Mouse (Mus musculus) heart, postnatal 36 days (tissue): ENCODE data around the gene Cfap97d2. TPM values are rescaled to one million over a fixed set of nuclear protein-coding genes. Genes with fewer than 3 reads are reported as not detected.
A peak's percentile ranks its signal among the peaks of the same experiment; 100 is the strongest.
"Not testable (repeated sequence)": the region's sequence is repeated elsewhere in the genome, so short reads cannot be mapped to it uniquely, and the experiment has no call there.

Experiments used
- DNase-seq, 2 experiments: peaks; one replicate each; pipeline ENCODE4 v3.0.0; 2021 to 2022
- intact Hi-C: fragments of 180-260 bp; cut with DNase I; formaldehyde crosslinking; loops from one replicate; pipeline ENCODE4 v1.15.1; 2025
- total RNA-seq, 2 experiments: library from RNA; stranded (reverse); gene quantifications; 2 replicates each; pipeline ENCODE4 v1.2.3; 2021

Gene Cfap97d2
- total RNA-seq, 2 experiments from 2014 or later, result not detected

DNA sequence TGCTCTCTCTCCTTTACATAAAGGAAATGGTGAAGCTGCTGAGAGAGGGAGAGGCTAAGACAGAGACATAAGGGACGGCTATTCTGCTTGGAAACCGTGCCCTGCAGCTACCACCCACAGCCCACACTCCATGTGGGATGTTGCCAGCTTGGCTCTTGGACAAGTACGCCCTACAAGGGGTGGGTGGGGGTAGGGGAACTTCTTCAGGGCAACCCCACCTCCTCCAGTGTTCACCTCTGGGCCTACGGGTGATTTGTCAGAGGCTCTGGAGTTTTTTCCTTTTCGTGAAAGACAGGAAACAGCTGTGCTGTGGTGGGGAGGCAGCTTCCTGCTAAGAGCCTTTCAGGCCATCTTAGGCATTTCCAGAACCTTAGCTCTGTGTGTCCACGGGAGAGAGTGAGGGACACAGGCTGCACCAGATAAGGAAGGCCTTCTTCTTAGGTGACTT lies 34.7 kb downstream of the Cfap97d2 start:
- intact Hi-C loops, result no loop called here
- peak; percentile 30 to 46 for DNase-seq

DNA sequence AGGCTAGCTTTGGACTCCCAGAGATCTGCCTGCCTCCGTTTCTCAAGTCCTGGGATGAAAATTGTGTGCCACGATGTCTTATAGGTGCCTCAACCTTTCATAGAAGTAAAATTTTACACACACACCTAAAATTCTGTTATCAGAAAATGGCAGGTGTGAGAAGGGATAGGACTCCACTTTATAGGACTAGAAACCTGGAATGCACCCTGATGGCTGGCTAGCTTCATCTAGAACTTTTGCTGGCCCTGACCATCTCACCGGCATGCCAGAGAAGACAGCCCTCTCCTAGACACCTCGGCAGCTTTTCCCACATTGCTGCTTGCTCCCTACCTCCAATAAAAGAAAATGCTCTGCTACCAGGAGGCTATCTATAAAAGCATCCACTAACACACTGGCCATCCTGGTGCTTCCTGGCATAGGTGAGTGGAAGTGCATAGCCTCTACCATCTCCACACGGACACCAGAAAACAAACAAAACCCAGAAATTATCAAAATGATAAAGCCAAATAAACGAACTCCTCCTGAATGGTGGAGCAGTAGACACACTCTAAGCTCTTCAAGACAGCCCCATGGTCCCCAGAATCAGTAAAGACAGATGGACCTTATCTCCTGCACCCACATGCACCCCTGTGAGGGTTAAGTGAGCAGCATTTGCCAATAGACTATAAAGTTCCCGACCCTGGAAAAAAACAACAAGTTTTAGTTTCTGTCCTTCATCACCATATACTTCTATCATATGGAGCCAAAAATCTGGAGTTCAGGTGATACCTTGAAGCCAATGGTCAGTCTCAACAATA lies 35.3 kb downstream of the Cfap97d2 start:
- intact Hi-C loops, result no loop called here
- no peak for DNase-seq

DNA sequence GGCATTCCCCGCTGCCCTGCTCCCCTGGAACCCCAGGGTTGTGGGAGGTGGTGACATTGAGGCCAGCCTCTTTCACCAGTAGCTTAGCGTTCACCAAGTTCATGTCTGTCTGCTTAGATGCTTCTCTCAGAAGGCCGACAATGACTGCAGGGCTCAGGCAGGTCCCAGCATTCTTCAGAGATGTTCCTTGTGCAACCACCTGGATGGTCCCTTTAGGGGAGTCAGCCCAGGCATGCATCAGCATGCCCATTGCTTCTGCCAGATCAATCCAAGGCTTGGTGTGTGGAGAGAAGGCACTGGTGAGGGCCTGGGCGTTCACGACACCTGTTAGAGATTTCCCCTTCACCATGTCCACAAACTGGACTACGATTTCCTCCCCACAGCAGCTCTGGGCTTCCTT lies 40.5 kb downstream of the Cfap97d2 start:
- DNase-seq, intact Hi-C loops: not testable (repeated sequence)

DNA sequence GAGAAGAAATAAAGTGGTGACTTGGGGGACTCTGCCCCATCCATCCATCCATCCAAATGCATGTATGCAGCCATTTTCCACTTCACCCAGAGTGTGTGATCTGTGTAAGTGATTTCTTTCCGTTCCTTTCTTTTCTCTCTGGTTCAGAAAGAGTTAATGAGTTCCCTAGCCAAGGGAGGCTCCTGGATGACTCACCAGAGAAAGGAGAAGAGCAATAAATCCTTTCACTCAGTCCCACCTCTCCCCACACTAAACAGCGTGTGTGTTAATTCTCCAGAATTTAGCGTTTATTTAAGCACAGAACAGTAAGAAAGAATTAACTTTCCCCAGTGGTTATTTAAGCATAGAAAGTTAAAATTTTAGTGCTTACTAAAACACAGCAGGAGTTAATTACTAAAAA lies 41.9 kb downstream of the Cfap97d2 start:
- DNase-seq, result no peak
- intact Hi-C loops, result no loop called here

DNA sequence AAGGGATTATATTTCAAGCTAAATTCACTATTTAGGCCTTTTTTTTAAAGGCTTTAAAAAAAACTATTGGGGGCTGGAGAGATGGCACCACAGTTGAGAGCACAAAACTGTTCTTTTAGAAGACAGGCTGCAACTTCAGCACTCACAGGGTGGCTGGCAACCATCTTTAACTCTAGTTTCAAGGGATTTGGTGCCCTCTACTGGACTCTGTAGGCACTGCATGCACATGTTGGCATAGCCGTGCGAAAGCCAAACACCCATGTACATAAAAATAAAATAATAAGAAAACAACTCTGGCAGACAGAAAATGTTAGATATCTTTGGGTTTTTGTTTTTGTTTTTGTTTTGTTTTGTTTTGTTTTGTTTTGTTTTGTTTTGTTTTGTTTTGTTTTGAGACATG lies 48.0 kb downstream of the Cfap97d2 start:
- DNase-seq, result peak; percentile 81 to 90
- intact Hi-C loops, result loop anchor here (1.0 to 5.0 kb wide), 3 partner anchors 202 to 340 kb away; no protein-coding TSS in a partner anchor

DNA sequence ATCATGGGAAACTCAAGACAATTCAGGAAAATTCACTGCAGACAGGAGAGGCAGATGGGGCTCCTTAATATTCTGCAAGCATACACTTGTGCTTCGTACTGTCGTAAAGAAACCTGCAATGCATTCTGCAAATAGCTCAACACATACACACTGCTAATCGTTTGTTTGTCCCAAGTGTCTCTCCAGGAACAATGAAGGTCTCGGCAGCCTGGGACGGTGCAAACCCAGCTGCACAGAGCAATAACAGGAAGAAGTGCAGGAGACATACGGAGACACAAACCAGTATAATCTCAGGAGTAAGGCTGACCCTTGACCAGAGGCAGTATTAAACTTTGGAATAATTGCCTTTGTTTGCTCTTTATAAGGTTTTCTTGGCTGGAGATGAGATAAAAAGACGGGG lies 50.8 kb downstream of the Cfap97d2 start:
- no peak for DNase-seq
- intact Hi-C loops, result no loop called here

DNA sequence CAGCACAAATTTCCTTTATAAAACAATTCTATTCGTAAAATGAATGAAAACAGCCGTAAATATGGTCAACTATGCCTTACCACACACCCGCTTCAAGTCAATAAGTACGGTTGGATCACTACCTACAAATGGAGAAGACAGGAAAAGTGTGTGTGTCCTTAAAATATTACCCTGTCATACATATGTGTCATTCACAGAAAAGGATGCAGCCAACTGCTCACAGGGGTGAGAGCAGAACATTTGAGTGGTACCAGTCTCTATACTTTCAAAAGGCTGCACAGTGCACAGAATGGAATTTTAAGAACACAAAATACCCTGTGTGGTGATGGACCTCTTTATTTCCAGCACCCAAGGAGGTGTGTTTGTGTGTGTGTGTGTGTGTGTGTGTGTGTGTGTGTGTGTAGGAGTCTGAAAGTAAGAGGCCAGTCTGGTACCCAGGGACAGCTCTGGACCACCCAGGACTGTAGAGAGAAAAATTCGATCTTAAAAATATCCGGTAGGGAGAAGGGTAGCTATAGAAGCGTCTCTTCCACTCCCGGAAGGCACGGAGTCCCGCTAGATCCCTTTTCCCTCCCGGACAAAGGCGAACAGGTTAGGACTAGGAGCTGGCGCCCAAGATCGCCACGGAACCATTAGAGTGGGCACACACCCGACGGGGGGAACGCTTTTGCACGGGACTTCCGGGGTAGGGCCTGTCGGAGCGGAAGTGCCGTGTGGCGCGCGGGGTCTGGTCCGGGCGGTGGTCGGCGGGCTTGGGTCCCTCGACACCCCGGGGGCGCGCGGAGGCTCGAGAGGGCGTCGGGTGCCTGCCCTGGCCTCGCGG lies 51.5 kb downstream of the Cfap97d2 start, which contains the start of gene Cdc16:
Gene Cdc16 (plus strand): TSS at position 695 of the 823 bp plus-strand sequence.
- peak; percentile 91 to 93 for DNase-seq
- intact Hi-C loops, result no loop called here

DNA sequence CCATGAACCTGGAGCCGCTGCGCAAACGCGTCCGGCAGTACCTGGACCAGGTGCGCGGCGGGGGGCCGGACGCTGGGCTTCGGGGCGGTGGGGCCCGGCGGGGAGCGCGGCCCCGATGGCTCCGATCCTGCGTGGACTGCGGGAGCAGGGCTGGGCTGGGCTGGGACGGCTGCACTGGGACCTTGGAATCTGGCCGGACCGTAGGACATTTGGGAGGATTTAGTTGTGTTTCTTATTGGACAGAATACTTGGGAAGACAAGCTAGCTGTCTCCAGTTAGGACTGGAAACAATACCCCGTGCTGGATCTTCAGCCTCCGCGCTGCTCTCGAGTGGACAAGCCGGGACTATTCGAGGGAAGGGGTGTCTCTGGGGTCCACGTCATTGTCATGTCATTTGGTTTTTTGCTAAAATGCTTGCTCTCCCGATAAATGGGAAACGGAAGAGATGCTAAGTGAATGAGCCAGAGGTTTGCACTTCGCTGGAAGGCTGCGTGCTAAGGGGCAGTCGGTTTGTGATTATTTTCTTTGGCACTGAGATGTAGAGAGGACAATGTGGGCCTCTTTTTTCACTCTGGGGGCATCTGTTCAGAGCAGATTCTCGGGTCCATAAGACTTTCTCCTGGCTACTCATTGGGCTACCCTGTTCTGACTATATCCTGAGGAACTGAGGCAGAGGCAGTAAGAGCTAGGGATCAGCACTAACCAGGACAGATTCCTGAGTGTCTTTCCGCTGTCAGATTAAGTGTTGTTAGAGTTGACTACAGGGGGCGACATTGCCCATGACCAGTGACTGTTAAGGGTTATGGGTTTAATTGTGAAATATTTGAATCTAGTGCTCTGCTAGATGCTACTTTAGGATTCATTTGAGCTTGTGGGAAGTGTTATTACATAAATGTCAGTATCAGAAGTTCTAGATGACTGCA lies 52.4 kb downstream of the Cfap97d2 start:
- DNase-seq, result peak; percentile 34 to 43
- intact Hi-C loops, result loop anchor here (2.0 kb wide), 1 partner anchor 27 kb away; the partner anchor contains the start of gene Upf3a

DNA sequence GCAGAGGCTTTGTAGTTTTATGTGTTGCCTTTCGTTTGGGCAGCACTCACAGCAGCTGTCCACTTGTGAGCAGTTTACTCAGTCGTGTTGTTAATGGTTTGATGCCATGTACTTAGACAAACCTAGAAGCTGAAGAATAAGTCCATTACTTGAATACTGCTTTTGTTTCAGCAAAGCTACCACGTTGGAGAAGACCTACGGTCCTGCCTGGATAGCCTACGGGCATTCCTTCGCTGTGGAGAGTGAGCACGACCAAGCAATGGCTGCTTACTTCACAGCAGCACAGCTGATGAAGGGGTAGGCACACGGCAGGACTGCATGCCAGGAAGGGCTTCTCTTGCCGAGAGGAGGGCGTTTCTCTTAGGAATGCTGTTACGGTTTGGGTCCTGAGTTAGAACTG lies 63.5 kb downstream of the Cfap97d2 start:
- DNase-seq, result no peak
- intact Hi-C loops, result no loop called here

DNA sequence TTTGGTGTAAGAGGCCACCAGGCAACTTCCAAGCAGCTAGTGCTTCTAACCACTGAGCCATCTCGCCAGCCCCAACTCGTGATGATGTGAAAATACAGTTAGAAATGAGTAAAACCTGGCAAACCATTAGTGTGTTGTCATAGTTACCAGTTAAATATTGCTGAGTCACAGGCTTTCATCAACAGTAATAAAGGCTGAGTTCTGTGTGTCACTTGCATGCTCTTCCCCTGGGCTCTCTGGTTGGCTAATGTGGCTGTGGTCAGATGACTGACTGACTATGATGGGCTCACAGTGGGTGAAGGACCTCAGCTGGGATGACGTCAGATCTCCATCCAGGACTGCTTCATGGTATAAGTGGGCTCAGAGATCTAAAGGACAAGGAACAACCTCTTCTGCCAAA lies 74.8 kb downstream of the Cfap97d2 start:
- no peak for DNase-seq
- intact Hi-C loops, result loop anchor here (10.0 kb wide), 1 partner anchor 496 kb away; the partner anchor contains the start of genes Dcun1d2 and Tmco3

DNA sequence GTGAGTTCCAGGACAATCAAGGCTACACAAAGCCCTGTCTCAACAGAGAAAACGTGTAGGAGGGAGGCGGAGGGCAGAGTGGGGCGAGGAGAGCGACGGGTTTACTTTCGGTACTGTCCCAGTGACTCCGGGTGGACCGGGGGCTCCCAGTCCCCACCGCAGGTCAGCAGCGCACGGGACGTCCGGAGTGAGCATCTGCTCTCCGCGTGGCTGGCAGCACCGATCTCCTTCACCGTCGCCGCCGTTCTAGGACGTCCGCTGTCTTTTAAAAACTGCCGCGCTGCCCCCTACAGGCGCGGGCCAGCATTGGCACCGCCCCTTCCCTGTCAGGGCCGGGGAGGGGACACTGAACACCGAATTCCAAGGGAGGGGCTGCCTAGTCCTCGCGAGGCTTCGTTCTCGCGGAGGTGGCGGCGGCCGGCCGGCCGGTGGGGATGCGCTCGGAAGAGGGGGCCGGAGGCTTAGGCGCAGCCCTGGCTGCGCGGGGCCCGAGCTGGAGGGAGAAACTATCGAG lies 79.6 kb downstream of the Cfap97d2 start, which contains the start of gene Upf3a:
Gene Upf3a (plus strand): TSS at position 366 of the 514 bp plus-strand sequence.
- DNase-seq, result peak; percentile 88 to 90
- intact Hi-C loops, result loop anchor here (2.0 to 10.0 kb wide), 2 partner anchors 27 to 501 kb away; partner anchors contain the start of genes Dcun1d2 and Tmco3

DNA sequence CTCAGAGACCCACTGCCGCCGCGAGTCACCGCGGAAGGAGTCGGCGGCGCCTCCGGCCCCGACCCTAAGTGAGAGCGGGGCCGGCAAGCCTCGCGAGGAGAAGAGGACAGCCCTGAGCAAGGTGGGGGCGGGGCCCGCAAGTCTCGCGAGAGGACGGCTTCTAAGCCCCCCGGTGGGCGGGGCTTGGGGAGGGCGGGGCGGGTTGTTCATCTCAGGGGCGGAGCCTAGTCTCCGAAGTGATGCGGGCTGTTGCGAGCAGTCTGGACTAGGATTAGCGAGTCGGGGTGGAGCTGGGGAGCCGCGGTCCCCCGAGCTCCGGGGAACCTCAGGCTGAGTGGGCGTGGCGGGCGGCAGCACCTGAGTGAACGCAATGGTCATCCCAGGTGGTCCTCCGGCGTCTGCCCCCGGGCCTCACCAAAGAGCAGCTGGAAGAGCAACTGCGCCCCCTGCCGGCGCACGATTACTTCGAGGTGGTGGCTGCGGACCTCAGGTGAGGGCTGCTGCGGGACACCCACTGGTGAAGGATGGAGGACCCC lies 80.1 kb downstream of the Cfap97d2 start:
- intact Hi-C loops, result loop anchor here (1.0 to 10.0 kb wide), 4 partner anchors 27 to 501 kb away; partner anchors contain the start of genes Dcun1d2 and Tmco3

DNA sequence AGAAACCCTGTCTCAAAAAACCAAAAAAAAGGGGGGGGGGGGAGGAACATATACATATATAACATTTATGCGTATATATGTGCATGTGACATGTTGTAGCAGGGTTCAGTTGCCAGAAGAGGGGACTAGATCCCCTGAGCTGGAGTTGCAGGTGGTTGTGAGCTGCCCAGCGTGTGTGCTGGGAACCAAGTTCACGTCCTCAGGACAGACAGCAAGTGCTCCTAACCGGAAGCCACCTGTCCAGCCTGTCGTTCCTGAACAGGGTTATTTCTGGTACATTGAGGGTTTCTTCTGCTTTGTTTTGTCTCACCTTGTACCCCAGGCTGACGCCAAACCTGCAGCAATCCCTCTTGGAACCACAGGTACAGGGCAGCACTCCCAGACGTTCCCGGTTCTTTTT lies 83.9 kb downstream of the Cfap97d2 start:
- DNase-seq, result no peak
- intact Hi-C loops, result loop anchor here (5.0 to 10.0 kb wide), 2 partner anchors 98 to 505 kb away; partner anchors contain the start of genes Dcun1d2 and Tmco3

More for the DNA sequence above, 80.1 kb downstream of the Cfap97d2 start:
- peak; percentile 97 to 98 for DNase-seq

Other genes with a start within 250 kb of the Cfap97d2 start
- gene Gas6, start 211.4 kb upstream of the Cfap97d2 start, total RNA-seq, result 100 to 1,000 TPM; 117 to 135 TPM
- gene 1700029H14Rik, start 143.4 kb upstream of the Cfap97d2 start, total RNA-seq, result not detected
- gene Rasa3, start 28.3 kb upstream of the Cfap97d2 start, total RNA-seq, result 10 to 100 TPM; 18.0 to 21.1 TPM
- 10 to 100 TPM; 31.9 to 33.6 TPM for gene Cdc16, start 51.8 kb downstream of the Cfap97d2 start, total RNA-seq
- gene Upf3a, start 79.7 kb downstream of the Cfap97d2 start, total RNA-seq, result 1 to 10 TPM; 7.9 to 8.3 TPM
- gene AF366264, start 132.5 kb downstream of the Cfap97d2 start, total RNA-seq, result not detected
- gene Champ1, start 163.8 kb downstream of the Cfap97d2 start, total RNA-seq, result 1 to 10 TPM; 7.1 to 7.9 TPM
- gene Coprs, start 184.4 kb downstream of the Cfap97d2 start, total RNA-seq, result 10 to 100 TPM; 11.8 to 11.9 TPM